Mouse (Mus musculus): ENCODE measurements around the gene Gpr107. TPM values are rescaled to one million over a fixed set of nuclear protein-coding genes. Genes with fewer than 3 reads are reported as not detected.
A peak's percentile ranks its signal among the peaks of the same experiment; 100 is the strongest.

Gene Gpr107
- polyA plus RNA-seq, 2 experiments, result 25.1 to 34.5 TPM

DNA sequence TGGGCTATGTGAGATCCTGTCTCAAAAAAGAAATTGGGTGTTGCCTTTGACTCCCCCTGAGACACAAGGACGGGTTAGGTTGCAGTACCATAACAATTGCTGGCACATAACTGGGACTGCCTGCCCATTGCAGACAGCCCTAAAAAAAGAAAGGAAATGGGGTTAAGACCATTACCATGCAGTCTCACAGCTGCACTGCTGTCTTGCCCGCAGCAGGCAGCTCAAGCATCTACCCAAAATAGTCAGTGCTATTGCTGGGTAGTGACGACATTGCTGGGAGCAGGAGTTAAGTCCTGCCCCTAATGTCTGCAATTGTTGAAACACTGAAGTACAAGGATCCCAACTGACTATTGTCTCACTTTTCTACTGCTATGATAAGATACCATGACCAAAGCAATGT is 37.5 kb downstream of the Gpr107 start:
- peaks cover 83% of the 10 kb centered on the region for H3K36me3 ChIP-seq (ENCODE audit: control insufficient read depth, insufficient read depth, low read length)
- no peak for DNase-seq (ENCODE audit: low spot score)

DNA sequence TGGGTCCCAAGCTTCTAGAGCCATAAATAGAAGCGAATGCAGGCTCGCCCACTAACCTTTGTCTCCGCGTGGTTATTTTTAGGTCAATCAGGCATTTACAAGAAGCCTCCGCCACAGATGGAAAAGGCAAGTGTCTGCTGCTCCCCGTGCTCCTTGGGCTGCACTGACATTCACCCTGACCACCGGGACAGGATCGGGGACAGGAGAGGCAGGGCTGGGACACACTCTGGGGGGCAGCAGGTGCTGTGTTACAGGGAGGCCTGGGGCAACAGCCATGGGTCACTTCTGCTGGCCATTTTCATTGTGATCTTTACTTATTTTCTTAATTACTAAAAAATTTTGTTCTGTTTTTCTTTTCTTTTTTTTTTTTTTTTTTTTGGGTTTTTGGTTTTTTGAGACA is 39.6 kb downstream of the Gpr107 start:
- H3K4me2 ChIP-seq (replicated peaks; ENCODE audit: low read depth, low read length, severe bottlenecking), result no peak overlapping the region
- no peak overlapping the region for H3K4me3 ChIP-seq (replicated peaks; ENCODE audit: low read length)
- DNase-seq (ENCODE audit: low spot score) (no peak), ATAC-seq (ENCODE audit: low FRiP score, low read depth) (no peak)
- TF ChIP-seq POLR2A (IDR thresholded peaks at IDR 0.05; ENCODE audit: borderline replicate concordance, extremely low read depth, insufficient read depth, insufficient read length), result no peak
- H3K27ac ChIP-seq (replicated peaks; ENCODE audit: low read depth, low read length), result no peak overlapping the region
- peaks cover 78% of the 10 kb centered on the region for H3K36me3 ChIP-seq (ENCODE audit: control insufficient read depth, insufficient read depth, low read length)
- WGBS, result 86% methylated on average over 8 of the region's 8 CpGs
- no peaks in the 10 kb centered on the region for H3K9me3 ChIP-seq (ENCODE audit: control insufficient read depth, low read length)
- H3K9ac ChIP-seq (ENCODE audit: low read depth, low read length, severe bottlenecking), result no peak overlapping the region
- no peaks in the 10 kb centered on the region for H3K4me1 ChIP-seq (ENCODE audit: control insufficient read depth, insufficient read depth, low read length)
- H3K27me3 ChIP-seq (ENCODE audit: control insufficient read depth, insufficient read depth, low read length), result no peaks in the 10 kb centered on the region

More for the DNA sequence above, 37.5 kb downstream of the Gpr107 start:
- no peak for ATAC-seq (ENCODE audit: low FRiP score, low read depth)
- H3K9me3 ChIP-seq (ENCODE audit: control insufficient read depth, low read length), result no peaks in the 10 kb centered on the region
- no peaks in the 10 kb centered on the region for H3K4me1 ChIP-seq (ENCODE audit: control insufficient read depth, insufficient read depth, low read length)
- H3K4me2 ChIP-seq (replicated peaks; ENCODE audit: low read depth, low read length, severe bottlenecking), result no peak overlapping the region
- no peak for TF ChIP-seq POLR2A (IDR thresholded peaks at IDR 0.05; ENCODE audit: borderline replicate concordance, extremely low read depth, insufficient read depth, insufficient read length)
- no peaks in the 10 kb centered on the region for H3K27me3 ChIP-seq (ENCODE audit: control insufficient read depth, insufficient read depth, low read length)
- no peak overlapping the region for H3K4me3 ChIP-seq (replicated peaks; ENCODE audit: low read length)
- WGBS, result 91% methylated on average over 3 of the region's 3 CpGs
- no peak overlapping the region for H3K9ac ChIP-seq (ENCODE audit: low read depth, low read length, severe bottlenecking)
- H3K27ac ChIP-seq (replicated peaks; ENCODE audit: low read depth, low read length), result no peak overlapping the region

DNA sequence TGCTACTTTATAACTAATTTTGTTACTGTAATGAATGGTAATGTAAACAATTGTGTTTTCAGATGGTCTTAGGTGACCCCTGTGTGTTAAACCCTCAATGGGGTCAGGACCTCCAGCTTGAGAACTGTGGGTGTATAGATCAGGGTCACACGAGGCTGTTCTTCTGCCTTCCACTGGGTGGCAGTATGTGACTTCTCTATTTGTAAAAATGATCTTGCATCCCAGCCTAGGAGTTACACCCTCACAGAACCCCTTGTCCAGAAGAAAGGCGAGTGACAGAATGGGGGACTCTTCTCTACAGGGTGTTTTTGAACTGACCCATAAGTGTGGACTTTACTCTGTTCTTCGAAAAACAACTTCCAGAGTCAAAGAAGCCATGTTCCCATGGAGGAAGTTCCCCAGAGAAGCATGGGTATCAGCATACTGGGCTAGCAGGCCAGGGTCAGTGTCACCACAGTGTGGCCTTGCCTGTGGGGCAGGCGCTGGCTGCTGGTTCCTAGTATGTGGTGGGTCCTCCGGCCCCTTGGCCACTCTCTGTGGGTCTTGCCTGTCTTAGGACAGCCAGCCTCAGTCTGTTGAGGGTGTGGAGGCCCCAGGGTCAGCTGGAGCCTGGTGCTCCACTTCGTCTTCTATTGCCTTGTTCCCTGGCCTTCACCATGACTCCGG is 42.4 kb downstream of the Gpr107 start:
- H3K4me3 ChIP-seq (replicated peaks; ENCODE audit: low read length), result no peak overlapping the region
- H3K4me2 ChIP-seq (replicated peaks; ENCODE audit: low read depth, low read length, severe bottlenecking), result no peak overlapping the region
- H3K4me1 ChIP-seq (ENCODE audit: control insufficient read depth, insufficient read depth, low read length), result no peaks in the 10 kb centered on the region
- DNase-seq (ENCODE audit: low spot score) (peak; percentile 69), ATAC-seq (ENCODE audit: low FRiP score, low read depth) (no peak; the same call in 1 of the 2 replicates)
- H3K36me3 ChIP-seq (ENCODE audit: control insufficient read depth, insufficient read depth, low read length), result peaks cover 69% of the 10 kb centered on the region
- no peak overlapping the region for H3K27ac ChIP-seq (replicated peaks; ENCODE audit: low read depth, low read length)
- H3K9ac ChIP-seq (ENCODE audit: low read depth, low read length, severe bottlenecking), result no peak overlapping the region
- 68% methylated on average over 7 of the region's 7 CpGs for WGBS
- TF ChIP-seq POLR2A (IDR thresholded peaks at IDR 0.05; ENCODE audit: borderline replicate concordance, extremely low read depth, insufficient read depth, insufficient read length), result no peak
- no peaks in the 10 kb centered on the region for H3K27me3 ChIP-seq (ENCODE audit: control insufficient read depth, insufficient read depth, low read length)
- no peaks in the 10 kb centered on the region for H3K9me3 ChIP-seq (ENCODE audit: control insufficient read depth, low read length)

DNA sequence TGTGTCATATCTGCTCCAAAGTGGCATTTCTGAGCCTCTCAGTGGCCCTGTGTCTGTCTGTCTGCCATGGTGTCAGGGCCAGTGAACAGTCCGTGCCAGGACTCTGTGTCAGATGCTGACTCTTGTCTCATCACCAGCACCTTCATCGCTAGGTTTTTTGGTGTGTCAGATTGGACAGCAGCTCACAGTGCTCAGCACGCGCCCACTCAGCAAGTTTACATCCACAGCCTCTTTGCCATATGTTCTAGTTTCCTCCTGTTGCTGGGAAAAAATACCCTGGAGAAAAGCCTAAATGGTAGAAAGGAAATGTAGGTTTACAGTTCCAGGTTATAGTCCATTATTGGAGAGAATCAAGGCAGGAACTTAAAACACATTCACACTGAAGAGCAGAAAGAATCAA is 46.5 kb downstream of the Gpr107 start:
- ATAC-seq (ENCODE audit: low FRiP score, low read depth) (no peak), DNase-seq (ENCODE audit: low spot score) (no peak)
- Histone ChIP-seq H3K36me3 (ENCODE audit: control insufficient read depth, insufficient read depth, low read length) (peaks cover 43% of the 10 kb centered on the region), H3K9ac (ENCODE audit: low read depth, low read length, severe bottlenecking) (no peak overlapping the region), H3K4me2 (replicated peaks; ENCODE audit: low read depth, low read length, severe bottlenecking) (no peak overlapping the region), H3K27me3 (ENCODE audit: control insufficient read depth, insufficient read depth, low read length) (no peaks in the 10 kb centered on the region), H3K4me1 (ENCODE audit: control insufficient read depth, insufficient read depth, low read length) (no peaks in the 10 kb centered on the region), H3K27ac (replicated peaks; ENCODE audit: low read depth, low read length) (no peak overlapping the region), H3K9me3 (ENCODE audit: control insufficient read depth, low read length) (no peaks in the 10 kb centered on the region), H3K4me3 (replicated peaks; ENCODE audit: low read length) (no peak overlapping the region)
- TF ChIP-seq POLR2A (IDR thresholded peaks at IDR 0.05; ENCODE audit: borderline replicate concordance, extremely low read depth, insufficient read depth, insufficient read length), result no peak
- 91% methylated on average over 4 of the region's 4 CpGs for WGBS

DNA sequence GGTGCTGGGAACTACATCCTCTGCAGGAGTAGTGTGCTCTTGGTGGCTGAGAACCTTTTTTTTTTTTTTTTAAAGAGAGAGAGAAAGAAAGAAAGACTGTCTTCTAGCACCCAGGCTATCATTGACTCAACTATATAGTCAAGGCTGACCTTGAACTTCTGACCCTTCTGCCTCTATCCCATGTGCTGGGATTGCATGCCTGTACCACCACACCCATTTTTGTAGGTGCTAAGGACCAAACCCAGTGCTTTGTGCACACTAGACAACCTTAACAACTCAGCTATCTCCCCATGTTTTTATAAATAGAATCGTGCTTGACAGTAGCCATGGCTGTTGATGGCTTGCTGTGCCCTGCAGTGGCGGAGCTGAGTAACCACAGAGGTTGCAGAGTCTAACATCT is 47.9 kb downstream of the Gpr107 start:
- Histone ChIP-seq H3K27me3 (ENCODE audit: control insufficient read depth, insufficient read depth, low read length) (no peaks in the 10 kb centered on the region), H3K4me1 (ENCODE audit: control insufficient read depth, insufficient read depth, low read length) (no peaks in the 10 kb centered on the region), H3K4me3 (replicated peaks; ENCODE audit: low read length) (no peak overlapping the region), H3K36me3 (ENCODE audit: control insufficient read depth, insufficient read depth, low read length) (peaks cover 37% of the 10 kb centered on the region), H3K27ac (replicated peaks; ENCODE audit: low read depth, low read length) (no peak overlapping the region), H3K4me2 (replicated peaks; ENCODE audit: low read depth, low read length, severe bottlenecking) (no peak overlapping the region), H3K9me3 (ENCODE audit: control insufficient read depth, low read length) (no peaks in the 10 kb centered on the region), H3K9ac (ENCODE audit: low read depth, low read length, severe bottlenecking) (no peak overlapping the region)
- no peak for ATAC-seq (ENCODE audit: low FRiP score, low read depth)
- TF ChIP-seq POLR2A (IDR thresholded peaks at IDR 0.05; ENCODE audit: borderline replicate concordance, extremely low read depth, insufficient read depth, insufficient read length), result no peak
- WGBS, result 93% methylated on average over 2 of the region's 2 CpGs
- no peak for DNase-seq (ENCODE audit: low spot score)

All from limb, embryonic 14.5 days (tissue).